Mouse (Mus musculus): ENCODE results near the gene Prkaa1. TPM values are rescaled to one million over a fixed set of nuclear protein-coding genes. Genes with fewer than 3 reads are reported as not detected.

Gene Prkaa1
- polyA plus RNA-seq, 1 experiment, result 3.0 TPM

DNA sequence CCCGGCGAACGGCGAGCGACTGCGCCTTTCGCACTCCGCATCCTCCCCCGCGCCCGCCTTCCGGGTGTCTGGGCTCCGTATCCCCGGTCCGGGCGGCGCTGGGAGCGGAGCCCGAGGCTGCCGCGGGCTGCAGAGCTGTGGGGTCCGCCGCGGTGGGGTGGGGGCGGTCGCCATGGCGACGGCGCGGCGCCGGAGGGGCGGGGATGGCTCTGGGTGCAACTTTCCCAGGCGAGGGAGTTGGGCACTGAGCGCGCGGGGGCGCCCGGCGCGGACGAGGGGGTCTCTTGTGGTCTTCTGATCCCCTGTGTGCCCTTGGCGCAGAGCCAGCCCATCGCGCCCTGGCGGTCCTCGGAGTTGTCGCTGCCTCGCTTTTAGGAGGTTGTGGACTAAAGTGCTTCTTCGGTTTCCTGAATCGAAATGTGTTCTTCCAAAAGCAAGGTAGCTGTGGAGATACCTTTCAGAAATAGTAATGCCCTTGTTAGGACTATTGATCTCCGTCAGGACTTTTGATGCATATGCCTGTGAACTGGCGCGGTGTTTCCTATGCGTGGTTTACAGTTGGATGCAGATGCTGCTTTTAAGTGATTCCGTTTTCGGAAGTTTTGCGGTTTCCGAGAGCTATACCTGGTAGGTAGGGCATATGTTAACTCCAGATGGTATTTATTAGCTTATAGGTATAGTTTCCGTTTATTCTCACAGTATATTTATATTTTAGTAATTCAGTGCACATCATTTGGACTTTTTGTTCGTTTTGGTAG, 539 bp downstream of the Prkaa1 start:
- Histone ChIP-seq H3K27me3 (ENCODE audit: control insufficient read depth, insufficient read depth, low read length) (no peaks in the 10 kb centered on the region), H3K27ac (ENCODE audit: insufficient read depth, low read length) (peak overlapping the region; percentile 63), H3K4me3 (ENCODE audit: extremely low read depth, insufficient read depth, insufficient read length) (peak overlapping the region; percentile 92), H3K4me1 (ENCODE audit: control insufficient read depth, insufficient read depth, insufficient read length) (peaks cover 5% of the 10 kb centered on the region), H3K36me3 (ENCODE audit: control insufficient read depth, insufficient read depth, low read length) (no peaks in the 10 kb centered on the region)
- peak; percentile 14 to 54 for DNase-seq (ENCODE audit: low read depth in 1 of 2, low spot score in 2 of 2)
- TF ChIP-seq POLR2A (IDR thresholded peaks at IDR 0.05; ENCODE audit: low read depth, low read length) (no peak), CTCF (IDR thresholded peaks at IDR 0.05; ENCODE audit: extremely low read depth, insufficient read depth, insufficient read length, insufficient replicate concordance) (no peak)
- 1% methylated on average over 40 of the region's 61 CpGs for WGBS

DNA sequence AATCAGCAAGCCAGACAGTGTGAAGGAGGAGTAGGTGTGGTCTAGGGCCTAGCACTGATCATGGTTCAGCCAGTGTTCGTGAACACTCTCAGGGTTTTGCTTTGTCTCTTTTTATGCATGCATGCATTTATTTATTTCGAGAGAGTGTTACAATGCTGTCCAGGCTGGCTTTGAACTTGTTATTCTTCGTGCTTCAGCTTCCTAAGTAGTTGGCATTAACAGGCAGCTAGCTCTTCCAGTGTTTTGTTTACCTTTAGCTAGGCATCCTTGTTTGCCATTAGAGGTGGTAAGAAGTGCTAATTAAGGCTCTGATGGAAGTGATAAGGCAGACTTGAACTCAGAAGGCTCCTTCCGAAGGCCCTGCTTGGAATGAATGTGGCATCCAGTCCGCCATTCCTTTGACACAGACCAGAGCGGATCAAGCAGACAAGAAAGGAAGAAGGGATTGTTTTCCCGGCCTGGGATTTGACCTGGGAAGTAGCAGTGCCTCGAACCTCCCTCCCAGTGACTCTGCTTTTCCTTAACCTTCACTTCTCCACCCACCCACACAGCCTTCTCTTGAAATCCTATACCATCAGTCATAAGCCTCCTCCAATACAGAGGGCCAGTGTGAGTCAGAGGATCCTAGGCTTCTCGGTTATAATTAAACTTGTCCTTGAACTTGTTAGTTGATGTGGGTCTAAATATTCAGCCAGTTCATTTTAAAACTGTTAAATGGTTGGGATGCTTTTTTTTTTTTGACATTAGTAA, 1.7 kb downstream of the Prkaa1 start:
- DNase-seq (ENCODE audit: low read depth in 1 of 2, low spot score in 2 of 2), result no peak
- WGBS, result 84% methylated on average over 9 of the region's 9 CpGs
- no peak for TF ChIP-seq CTCF (IDR thresholded peaks at IDR 0.05; ENCODE audit: extremely low read depth, insufficient read depth, insufficient read length, insufficient replicate concordance)
- no peak for TF ChIP-seq POLR2A (IDR thresholded peaks at IDR 0.05; ENCODE audit: low read depth, low read length)
- H3K36me3 ChIP-seq (ENCODE audit: control insufficient read depth, insufficient read depth, low read length), result no peaks in the 10 kb centered on the region
- H3K4me3 ChIP-seq (ENCODE audit: extremely low read depth, insufficient read depth, insufficient read length), result no peak overlapping the region
- peaks cover 5% of the 10 kb centered on the region for H3K4me1 ChIP-seq (ENCODE audit: control insufficient read depth, insufficient read depth, insufficient read length)
- H3K27ac ChIP-seq (ENCODE audit: insufficient read depth, low read length), result no peak overlapping the region
- H3K27me3 ChIP-seq (ENCODE audit: control insufficient read depth, insufficient read depth, low read length), result no peaks in the 10 kb centered on the region

DNA sequence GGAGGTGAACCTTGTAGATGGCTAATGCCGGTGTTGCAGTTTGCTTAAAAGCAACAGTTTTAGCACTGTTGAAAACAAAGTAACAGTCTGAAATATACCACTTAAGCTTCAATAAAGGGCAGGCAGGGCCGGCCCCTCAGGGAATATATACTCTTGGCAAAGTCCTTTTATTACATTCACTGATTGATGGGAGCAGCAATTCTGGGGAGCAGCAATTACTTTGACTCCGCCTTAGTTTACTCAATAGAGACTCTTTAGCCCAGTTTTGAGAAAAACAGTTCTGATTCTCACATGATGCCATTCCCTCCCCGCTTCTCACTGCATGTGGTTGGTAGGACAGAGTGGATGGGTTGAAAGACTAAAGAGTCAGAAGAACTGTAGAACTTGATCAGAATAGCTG, 5.5 kb downstream of the Prkaa1 start:
- Histone ChIP-seq H3K36me3 (ENCODE audit: control insufficient read depth, insufficient read depth, low read length) (no peaks in the 10 kb centered on the region), H3K27ac (ENCODE audit: insufficient read depth, low read length) (no peak overlapping the region), H3K4me1 (ENCODE audit: control insufficient read depth, insufficient read depth, insufficient read length) (peaks cover 5% of the 10 kb centered on the region), H3K4me3 (ENCODE audit: extremely low read depth, insufficient read depth, insufficient read length) (no peak overlapping the region), H3K27me3 (ENCODE audit: control insufficient read depth, insufficient read depth, low read length) (no peaks in the 10 kb centered on the region)
- DNase-seq (ENCODE audit: low read depth in 1 of 2, low spot score in 2 of 2), result no peak
- TF ChIP-seq CTCF (IDR thresholded peaks at IDR 0.05; ENCODE audit: extremely low read depth, insufficient read depth, insufficient read length, insufficient replicate concordance) (no peak), POLR2A (IDR thresholded peaks at IDR 0.05; ENCODE audit: low read depth, low read length) (no peak)
- WGBS, result 90% methylated on average over 4 of the region's 4 CpGs

DNA sequence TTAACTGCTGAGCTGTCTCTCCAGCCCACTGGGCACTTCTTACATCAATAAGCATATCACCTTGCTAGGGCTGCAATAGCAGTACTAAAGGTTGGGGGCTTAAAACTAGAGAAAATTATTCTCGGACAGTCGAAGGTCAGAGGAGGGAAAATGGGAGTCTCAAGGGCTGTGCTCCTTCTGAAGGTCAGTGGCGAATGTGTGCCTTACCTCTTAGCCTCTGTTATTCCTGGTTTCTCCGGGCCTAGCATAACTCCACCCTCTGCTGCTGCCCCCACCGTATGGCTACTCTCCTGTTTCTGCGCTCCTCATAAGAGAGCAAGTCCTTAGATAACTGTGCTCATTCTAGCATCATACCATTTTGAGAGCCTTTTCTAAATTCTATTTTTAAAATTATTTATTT, 8.5 kb downstream of the Prkaa1 start:
- TF ChIP-seq CTCF (IDR thresholded peaks at IDR 0.05; ENCODE audit: extremely low read depth, insufficient read depth, insufficient read length, insufficient replicate concordance) (no peak), POLR2A (IDR thresholded peaks at IDR 0.05; ENCODE audit: low read depth, low read length) (no peak)
- DNase-seq (ENCODE audit: low read depth in 1 of 2, low spot score in 2 of 2), result no peak
- Histone ChIP-seq H3K4me3 (ENCODE audit: extremely low read depth, insufficient read depth, insufficient read length) (no peak overlapping the region), H3K4me1 (ENCODE audit: control insufficient read depth, insufficient read depth, insufficient read length) (no peaks in the 10 kb centered on the region; the same call in 1 of the 2 replicates), H3K27me3 (ENCODE audit: control insufficient read depth, insufficient read depth, low read length) (no peaks in the 10 kb centered on the region), H3K36me3 (ENCODE audit: control insufficient read depth, insufficient read depth, low read length) (no peaks in the 10 kb centered on the region), H3K27ac (ENCODE audit: insufficient read depth, low read length) (no peak overlapping the region)
- 97% methylated on average over 6 of the region's 6 CpGs for WGBS

DNA sequence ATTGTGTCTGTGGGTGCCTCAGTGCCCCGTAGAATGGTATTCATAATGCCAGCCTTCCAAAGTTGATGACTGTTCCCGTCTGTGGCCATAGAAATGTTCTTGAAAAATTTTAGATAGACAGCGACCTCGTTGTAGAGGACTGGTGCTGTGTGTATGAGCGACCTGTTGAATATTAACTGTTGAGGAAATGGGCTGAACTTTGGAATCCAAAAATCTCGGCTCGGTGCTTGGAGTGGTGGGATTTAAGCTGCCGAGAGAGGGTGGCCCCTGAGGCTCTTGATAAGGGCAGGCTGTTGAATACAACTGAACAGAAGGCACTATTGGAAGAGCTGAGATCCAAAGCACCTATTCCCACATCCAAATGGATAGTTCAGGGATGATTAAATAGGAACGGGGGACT, 11.0 kb downstream of the Prkaa1 start:
- 96% methylated on average over 9 of the region's 9 CpGs for WGBS
- TF ChIP-seq POLR2A (IDR thresholded peaks at IDR 0.05; ENCODE audit: low read depth, low read length) (no peak), CTCF (IDR thresholded peaks at IDR 0.05; ENCODE audit: extremely low read depth, insufficient read depth, insufficient read length, insufficient replicate concordance) (no peak)
- no peak overlapping the region for H3K4me3 ChIP-seq (ENCODE audit: extremely low read depth, insufficient read depth, insufficient read length)
- no peaks in the 10 kb centered on the region for H3K27me3 ChIP-seq (ENCODE audit: control insufficient read depth, insufficient read depth, low read length)
- H3K4me1 ChIP-seq (ENCODE audit: control insufficient read depth, insufficient read depth, insufficient read length), result no peaks in the 10 kb centered on the region
- no peak for DNase-seq (ENCODE audit: low read depth in 1 of 2, low spot score in 2 of 2)
- no peak overlapping the region for H3K27ac ChIP-seq (ENCODE audit: insufficient read depth, low read length)
- H3K36me3 ChIP-seq (ENCODE audit: control insufficient read depth, insufficient read depth, low read length), result no peaks in the 10 kb centered on the region

DNA sequence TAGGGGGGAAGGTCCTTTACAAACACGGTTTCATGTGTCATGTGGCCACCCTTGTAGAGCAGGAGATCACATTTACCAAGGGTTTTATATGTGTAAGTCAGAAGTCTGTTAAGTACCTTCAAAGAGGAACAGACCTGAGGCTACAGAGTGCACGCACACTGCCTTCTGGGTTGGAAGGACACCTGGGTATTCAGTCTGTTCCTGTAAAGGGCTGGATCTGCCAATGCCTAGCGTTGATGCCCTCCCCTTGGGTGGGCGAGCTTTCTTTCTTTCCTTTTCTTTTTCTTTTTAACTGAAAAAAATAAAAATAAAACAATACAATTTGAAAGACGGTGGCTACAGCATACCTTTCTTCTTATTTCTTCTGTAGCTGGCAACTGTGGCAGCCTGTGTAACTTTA, 11.4 kb downstream of the Prkaa1 start:
- DNase-seq (ENCODE audit: low read depth in 1 of 2, low spot score in 2 of 2), result no peak
- Histone ChIP-seq H3K27me3 (ENCODE audit: control insufficient read depth, insufficient read depth, low read length) (no peaks in the 10 kb centered on the region), H3K27ac (ENCODE audit: insufficient read depth, low read length) (no peak overlapping the region), H3K4me1 (ENCODE audit: control insufficient read depth, insufficient read depth, insufficient read length) (no peaks in the 10 kb centered on the region), H3K36me3 (ENCODE audit: control insufficient read depth, insufficient read depth, low read length) (no peaks in the 10 kb centered on the region), H3K4me3 (ENCODE audit: extremely low read depth, insufficient read depth, insufficient read length) (no peak overlapping the region)
- WGBS, result 78% methylated on average over 5 of the region's 5 CpGs
- TF ChIP-seq POLR2A (IDR thresholded peaks at IDR 0.05; ENCODE audit: low read depth, low read length) (no peak), CTCF (IDR thresholded peaks at IDR 0.05; ENCODE audit: extremely low read depth, insufficient read depth, insufficient read length, insufficient replicate concordance) (no peak)

DNA sequence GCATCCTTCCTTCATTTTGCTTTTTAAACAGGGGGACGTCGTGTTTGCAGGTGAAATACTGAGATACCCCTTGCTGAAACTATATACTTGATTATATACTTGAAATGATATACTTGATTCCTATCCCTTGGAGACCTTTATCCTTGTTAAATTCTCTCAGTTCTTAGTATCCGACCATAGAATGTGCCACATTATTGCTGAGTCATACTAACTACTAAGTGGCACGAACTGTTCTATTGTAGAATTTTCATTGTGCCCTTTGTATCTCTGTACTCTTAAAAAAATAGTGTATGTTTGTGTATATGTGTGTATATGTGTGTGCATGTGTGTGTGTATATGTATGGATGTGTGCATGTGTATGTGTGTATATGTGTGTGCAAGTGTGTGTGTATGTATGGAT, 12.7 kb downstream of the Prkaa1 start:
- H3K27me3 ChIP-seq (ENCODE audit: control insufficient read depth, insufficient read depth, low read length), result no peaks in the 10 kb centered on the region
- no peak overlapping the region for H3K27ac ChIP-seq (ENCODE audit: insufficient read depth, low read length)
- 78% methylated on average over 4 of the region's 4 CpGs for WGBS
- H3K36me3 ChIP-seq (ENCODE audit: control insufficient read depth, insufficient read depth, low read length), result peaks cover 2% of the 10 kb centered on the region; the same call in 1 of the 2 replicates
- no peak for DNase-seq (ENCODE audit: low read depth in 1 of 2, low spot score in 2 of 2)
- no peaks in the 10 kb centered on the region for H3K4me1 ChIP-seq (ENCODE audit: control insufficient read depth, insufficient read depth, insufficient read length)
- no peak for TF ChIP-seq POLR2A (IDR thresholded peaks at IDR 0.05; ENCODE audit: low read depth, low read length)
- no peak for TF ChIP-seq CTCF (IDR thresholded peaks at IDR 0.05; ENCODE audit: extremely low read depth, insufficient read depth, insufficient read length, insufficient replicate concordance)
- no peak overlapping the region for H3K4me3 ChIP-seq (ENCODE audit: extremely low read depth, insufficient read depth, insufficient read length)
